Mouse (Mus musculus): ENCODE measurements around the gene Dnmt3l. TPM values are rescaled to one million over a fixed set of nuclear protein-coding genes. Genes with fewer than 3 reads are reported as not detected.

The Dnmt3l gene
- not detected in 2 replicates for polyA plus RNA-seq (2016; fragmentation: Nextera tagmentation; extraction: Ambion mirVana)

DNA sequence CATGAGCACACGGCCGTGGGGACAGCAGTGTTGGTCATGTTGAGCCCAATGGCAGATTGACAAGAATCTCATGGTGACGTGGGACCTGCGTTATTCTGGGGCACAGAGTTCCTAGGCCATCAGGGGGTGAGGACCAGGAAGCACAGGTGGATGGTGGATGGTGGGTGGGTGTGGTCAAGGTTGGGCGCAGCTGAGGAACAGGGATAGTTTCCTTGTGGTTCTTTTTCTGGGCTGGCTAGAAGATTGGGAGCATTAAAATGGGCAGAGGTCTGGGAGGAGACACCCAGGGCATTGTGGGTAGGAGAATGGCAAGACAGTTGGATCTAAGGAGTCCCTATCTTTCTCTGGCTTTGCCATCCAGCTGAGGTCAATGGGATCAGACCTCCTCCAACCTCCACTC, at the start of gene Dnmt3l:
Gene Dnmt3l (plus strand): TSS at position 301 of the 400 bp plus-strand sequence.
- no peak for ATAC-seq (ENCODE audit: insufficient number of reproducible peaks, insufficient read depth, low FRiP score, low TSS enrichment, low read depth)
- no peak within 1 kb of the TSS for H3K9ac ChIP-seq (replicated peaks)
- 89% methylated on average over 5 of the region's 5 CpGs for WGBS

DNA sequence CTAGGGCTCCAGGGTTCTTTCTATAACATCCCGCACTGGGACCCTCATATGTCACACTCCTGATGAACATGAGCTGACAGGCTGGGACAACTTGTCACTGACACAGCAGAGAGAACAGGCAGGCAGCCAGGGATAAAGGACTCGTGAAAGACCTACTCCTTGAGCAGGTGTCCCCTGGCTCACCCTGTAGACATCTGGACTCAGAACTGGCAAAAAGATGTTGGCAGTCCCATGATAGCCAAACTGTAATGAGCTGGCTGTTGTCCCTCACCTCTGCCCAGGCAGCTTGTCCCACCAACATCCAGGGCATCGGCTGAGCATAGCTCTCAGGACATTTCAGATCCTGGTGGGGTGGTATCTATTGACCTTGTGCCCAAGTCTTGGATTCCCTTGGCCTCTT, 46.1 kb upstream of the Dnmt3l start:
- 82% methylated on average over 3 of the region's 3 CpGs for WGBS
- H3K4me3 ChIP-seq (replicated peaks), result no peak overlapping the region
- H3K36me3 ChIP-seq, result peaks cover 99% of the 10 kb centered on the region
- ATAC-seq (ENCODE audit: insufficient number of reproducible peaks, insufficient read depth, low FRiP score, low TSS enrichment, low read depth), result no peak
- no peaks in the 10 kb centered on the region for H3K9me3 ChIP-seq
- no peaks in the 10 kb centered on the region for H3K4me1 ChIP-seq (replicated peaks)
- H3K27me3 ChIP-seq, result no peaks in the 10 kb centered on the region
- H3K4me2 ChIP-seq, result no peak overlapping the region
- H3K27ac ChIP-seq, result no peak overlapping the region
- no peak overlapping the region for H3K9ac ChIP-seq (replicated peaks)

More for the DNA sequence above, at the start of gene Dnmt3l:
- Histone ChIP-seq H3K4me3 (replicated peaks) (no peak within 1 kb of the TSS), H3K9me3 (no peaks in the 10 kb centered on the region), H3K36me3 (no peaks in the 10 kb centered on the region), H3K27me3 (peaks cover 12% of the 10 kb centered on the region; the same call in 1 of the 2 replicates), H3K4me1 (replicated peaks) (peaks cover 19% of the 10 kb centered on the region; the same call in 1 of the 2 replicates), H3K4me2 (no peak within 1 kb of the TSS), H3K27ac (no peak within 1 kb of the TSS)

DNA sequence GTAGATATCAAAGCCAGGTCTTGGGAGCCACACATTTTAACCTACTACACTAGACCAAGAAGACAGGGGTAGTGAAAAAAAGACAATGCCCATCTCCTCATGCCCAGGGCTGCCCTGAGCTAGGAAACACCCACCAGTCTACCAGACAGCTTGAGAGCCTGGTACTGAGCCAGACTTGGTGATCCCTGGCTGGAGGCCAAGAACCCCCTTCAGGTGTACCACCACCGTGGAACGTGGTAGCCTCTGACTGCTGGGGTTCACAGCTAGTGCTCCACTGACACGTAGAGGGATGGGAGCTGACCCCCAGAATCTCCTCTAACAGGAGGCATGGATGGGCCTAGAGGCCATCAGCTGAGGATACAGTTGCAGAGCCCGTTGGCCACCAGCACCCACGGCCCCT, 41.5 kb upstream of the Dnmt3l start:
- H3K9me3 ChIP-seq, result no peaks in the 10 kb centered on the region
- no peak overlapping the region for H3K4me2 ChIP-seq
- H3K27ac ChIP-seq, result no peak overlapping the region
- no peak overlapping the region for H3K4me3 ChIP-seq (replicated peaks)
- no peak for ATAC-seq (ENCODE audit: insufficient number of reproducible peaks, insufficient read depth, low FRiP score, low TSS enrichment, low read depth)
- H3K9ac ChIP-seq (replicated peaks), result no peak overlapping the region
- H3K4me1 ChIP-seq (replicated peaks), result no peaks in the 10 kb centered on the region
- peaks cover 96% of the 10 kb centered on the region for H3K36me3 ChIP-seq
- no peaks in the 10 kb centered on the region for H3K27me3 ChIP-seq
- WGBS, result 93% methylated on average over 5 of the region's 5 CpGs

DNA sequence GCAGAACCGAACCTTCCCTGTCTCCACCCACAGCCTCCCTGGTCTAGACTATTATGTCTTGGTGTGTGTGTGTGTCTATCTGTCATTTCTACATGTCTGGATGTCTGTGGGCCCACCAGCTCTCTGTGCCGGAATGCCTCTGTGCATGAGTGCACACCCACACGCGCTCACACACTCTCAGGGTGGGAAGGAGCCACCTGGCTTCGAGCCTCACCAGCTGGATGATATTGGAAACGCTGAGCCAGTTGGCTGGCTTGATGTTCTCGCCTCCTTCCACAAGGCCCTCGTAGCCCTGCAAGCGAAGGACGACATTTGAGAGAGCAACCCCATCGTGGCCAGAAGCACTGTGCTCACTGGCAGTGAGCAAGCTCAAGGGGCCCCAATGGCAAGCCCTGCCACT, 40.0 kb upstream of the Dnmt3l start:
- WGBS, result 94% methylated on average over 11 of the region's 11 CpGs

DNA sequence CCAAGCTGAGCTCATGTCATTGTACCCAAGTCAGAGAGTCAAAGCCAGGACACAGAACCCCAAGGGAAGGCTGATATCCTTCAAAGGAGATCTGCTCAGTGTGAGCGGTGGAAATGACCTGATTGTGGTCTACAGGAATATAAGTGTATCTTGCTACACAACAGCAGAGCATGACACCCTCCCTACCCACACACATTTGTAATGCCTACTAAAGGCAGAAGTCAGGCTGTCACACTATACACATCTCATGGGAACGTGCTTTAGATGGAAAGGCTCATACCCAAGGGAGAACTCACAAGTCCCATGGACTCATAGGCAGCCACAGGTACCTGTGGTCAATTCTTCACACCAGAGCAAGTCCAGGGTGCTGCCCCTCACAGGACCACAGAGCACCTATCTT, 39.4 kb upstream of the Dnmt3l start:
- 92% methylated on average over 2 of the region's 2 CpGs for WGBS
- no peak for ATAC-seq (ENCODE audit: insufficient number of reproducible peaks, insufficient read depth, low FRiP score, low TSS enrichment, low read depth)
- peaks cover 18% of the 10 kb centered on the region for H3K4me1 ChIP-seq (replicated peaks)
- H3K27me3 ChIP-seq, result no peaks in the 10 kb centered on the region
- peaks cover 80% of the 10 kb centered on the region for H3K36me3 ChIP-seq
- H3K9ac ChIP-seq (replicated peaks), result no peak overlapping the region
- no peaks in the 10 kb centered on the region for H3K9me3 ChIP-seq
- H3K4me3 ChIP-seq (replicated peaks), result no peak overlapping the region
- no peak overlapping the region for H3K27ac ChIP-seq
- H3K4me2 ChIP-seq, result no peak overlapping the region

More for the DNA sequence above, 40.0 kb upstream of the Dnmt3l start:
- no peak overlapping the region for H3K9ac ChIP-seq (replicated peaks)
- H3K4me3 ChIP-seq (replicated peaks), result no peak overlapping the region
- H3K9me3 ChIP-seq, result no peaks in the 10 kb centered on the region
- H3K4me1 ChIP-seq (replicated peaks), result peaks cover 13% of the 10 kb centered on the region
- no peak overlapping the region for H3K27ac ChIP-seq
- H3K36me3 ChIP-seq, result peaks cover 85% of the 10 kb centered on the region
- no peak for ATAC-seq (ENCODE audit: insufficient number of reproducible peaks, insufficient read depth, low FRiP score, low TSS enrichment, low read depth)
- H3K27me3 ChIP-seq, result no peaks in the 10 kb centered on the region
- H3K4me2 ChIP-seq, result no peak overlapping the region

DNA sequence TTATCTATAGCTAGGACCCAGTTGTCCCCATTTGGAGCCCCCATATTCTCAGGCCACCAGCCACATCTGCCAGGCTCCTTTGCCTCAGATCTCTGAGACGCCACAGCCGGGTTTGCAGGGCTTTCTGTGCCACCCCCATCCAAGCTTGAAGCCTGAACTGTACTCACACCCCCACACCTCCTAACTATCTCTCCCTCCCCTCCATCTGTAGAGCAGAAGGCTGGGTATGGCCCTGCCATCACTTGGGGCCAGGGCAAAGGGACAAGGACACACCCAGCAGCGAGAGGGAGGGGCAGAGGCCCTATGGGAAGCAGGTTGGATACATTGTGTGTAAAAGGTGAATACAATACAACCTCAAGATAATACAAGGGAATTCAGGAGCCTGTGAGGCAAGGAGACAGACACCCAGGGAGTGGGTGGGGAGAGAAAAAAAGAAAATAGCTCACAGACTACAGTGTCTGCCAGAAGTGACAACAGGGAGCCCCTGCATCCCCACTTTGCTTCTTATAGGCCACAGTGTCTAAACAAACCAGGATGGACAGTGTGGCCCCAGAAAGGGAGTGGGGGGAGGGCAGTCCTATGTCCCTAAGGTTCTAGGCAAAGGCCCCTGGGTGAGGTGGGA, 37.2 kb upstream of the Dnmt3l start:
- H3K36me3 ChIP-seq, result peaks cover 57% of the 10 kb centered on the region

DNA sequence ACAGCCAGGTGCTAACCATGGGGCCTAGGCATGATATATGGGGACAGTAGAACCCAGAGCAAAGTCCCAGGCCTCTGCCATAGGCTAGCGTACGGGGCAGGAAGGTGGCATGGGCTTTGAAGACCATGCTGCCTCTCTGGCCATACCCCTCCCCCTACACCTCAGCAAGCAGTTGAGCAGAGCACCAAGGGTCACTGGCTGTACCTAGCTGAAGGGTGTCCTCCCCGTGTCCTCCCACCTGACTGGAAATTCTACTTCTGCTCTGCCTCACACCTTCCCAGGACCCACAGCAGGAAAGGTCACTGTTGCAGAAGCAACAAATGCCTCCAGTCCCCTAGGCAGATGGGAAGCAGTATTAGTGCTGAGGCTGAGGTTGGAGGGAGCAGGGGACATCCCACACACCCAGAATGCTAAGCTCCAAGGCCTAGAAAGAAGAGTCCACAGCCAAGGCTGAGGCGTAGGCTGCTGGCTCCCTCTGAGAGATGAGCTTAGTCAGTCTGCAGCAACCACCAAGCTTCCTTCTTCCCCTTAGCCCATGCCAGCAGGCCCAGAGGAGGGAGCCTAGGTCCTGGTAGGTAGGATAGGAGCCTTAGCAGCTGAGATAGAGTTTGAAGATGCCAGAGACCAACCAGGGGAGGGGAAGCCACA, 35.8 kb upstream of the Dnmt3l start:
- peaks cover 44% of the 10 kb centered on the region for H3K36me3 ChIP-seq
- H3K4me3 ChIP-seq (replicated peaks), result no peak overlapping the region
- no peak for ATAC-seq (ENCODE audit: insufficient number of reproducible peaks, insufficient read depth, low FRiP score, low TSS enrichment, low read depth)
- WGBS, result 83% methylated on average over 4 of the region's 4 CpGs
- H3K9me3 ChIP-seq, result no peaks in the 10 kb centered on the region
- H3K27ac ChIP-seq, result no peak overlapping the region
- H3K9ac ChIP-seq (replicated peaks), result no peak overlapping the region
- peaks cover 37% of the 10 kb centered on the region for H3K4me1 ChIP-seq (replicated peaks)
- H3K4me2 ChIP-seq, result peak overlapping the region; percentile 88
- no peaks in the 10 kb centered on the region for H3K27me3 ChIP-seq

More for the DNA sequence above, 37.2 kb upstream of the Dnmt3l start:
- H3K4me1 ChIP-seq (replicated peaks), result peaks cover 34% of the 10 kb centered on the region
- no peak overlapping the region for H3K27ac ChIP-seq
- H3K27me3 ChIP-seq, result no peaks in the 10 kb centered on the region
- no peak overlapping the region for H3K9ac ChIP-seq (replicated peaks)
- H3K4me3 ChIP-seq (replicated peaks), result no peak overlapping the region
- ATAC-seq (ENCODE audit: insufficient number of reproducible peaks, insufficient read depth, low FRiP score, low TSS enrichment, low read depth), result no peak
- no peak overlapping the region for H3K4me2 ChIP-seq
- H3K9me3 ChIP-seq, result no peaks in the 10 kb centered on the region
- WGBS, result 88% methylated on average over 3 of the region's 3 CpGs

DNA sequence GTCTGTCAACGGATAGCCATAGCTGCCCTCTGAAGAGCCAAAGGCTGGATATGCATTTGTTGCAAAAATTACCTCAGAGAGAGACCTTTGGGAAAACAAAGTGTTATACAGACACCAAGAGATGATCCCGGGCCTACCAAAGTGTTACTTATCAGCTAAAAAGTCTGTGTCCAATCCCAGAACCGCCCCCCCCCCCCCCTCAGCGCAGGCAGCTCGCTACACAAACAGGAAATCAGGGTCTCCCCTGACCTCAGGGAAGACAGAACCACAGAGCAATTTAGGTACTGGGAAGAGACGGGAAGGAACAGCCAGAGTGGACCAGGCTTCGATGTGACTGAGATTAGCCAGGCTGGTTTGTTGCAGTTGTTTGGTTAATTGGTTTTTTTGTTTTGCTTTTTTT, 34.5 kb upstream of the Dnmt3l start:
- H3K4me1 ChIP-seq (replicated peaks), result peaks cover 37% of the 10 kb centered on the region
- H3K27ac ChIP-seq, result no peak overlapping the region
- H3K9ac ChIP-seq (replicated peaks), result 0 out of 2 replicates have a peak overlapping the region, but pooled peaks have one; percentile 27
- no peak for ATAC-seq (ENCODE audit: insufficient number of reproducible peaks, insufficient read depth, low FRiP score, low TSS enrichment, low read depth)
- 34% methylated on average over 7 of the region's 7 CpGs for WGBS
- H3K36me3 ChIP-seq, result peaks cover 31% of the 10 kb centered on the region
- no peaks in the 10 kb centered on the region for H3K27me3 ChIP-seq
- H3K4me2 ChIP-seq, result peak overlapping the region; percentile 88
- peak overlapping the region; percentile 11; the same call in 1 of the 2 replicates for H3K4me3 ChIP-seq (replicated peaks)
- H3K9me3 ChIP-seq, result no peaks in the 10 kb centered on the region

DNA sequence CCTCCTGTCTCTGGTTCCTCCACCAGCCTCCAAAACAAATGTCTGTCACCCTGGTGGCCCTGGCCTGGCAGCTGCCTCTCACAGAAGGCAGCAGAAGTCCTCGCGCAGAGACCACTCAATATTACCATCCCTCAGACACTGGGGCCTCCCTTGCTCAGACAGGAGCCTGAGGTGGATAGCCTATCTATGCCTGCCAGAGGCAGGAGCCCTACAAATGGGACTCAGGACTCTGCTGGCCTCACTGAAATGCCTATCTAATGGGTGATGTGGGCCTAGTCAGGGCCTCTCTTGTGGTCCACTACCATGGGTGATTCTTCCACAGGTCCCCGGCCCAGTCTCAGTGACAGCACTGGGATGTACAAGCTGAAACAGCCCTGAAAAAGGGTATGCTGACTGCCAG, 33.6 kb upstream of the Dnmt3l start:
- Histone ChIP-seq H3K27ac (peak overlapping the region; percentile 98; the same call in 1 of the 2 replicates), H3K4me2 (peak overlapping the region; percentile 88), H3K36me3 (peaks cover 22% of the 10 kb centered on the region; the same call in 1 of the 2 replicates), H3K9me3 (no peaks in the 10 kb centered on the region), H3K4me3 (replicated peaks) (peak overlapping the region; percentile 78), H3K9ac (replicated peaks) (peak overlapping the region; percentile 85), H3K4me1 (replicated peaks) (peaks cover 37% of the 10 kb centered on the region), H3K27me3 (no peaks in the 10 kb centered on the region)
- WGBS, result 74% methylated on average over 3 of the region's 3 CpGs
- no peak for ATAC-seq (ENCODE audit: insufficient number of reproducible peaks, insufficient read depth, low FRiP score, low TSS enrichment, low read depth)

DNA sequence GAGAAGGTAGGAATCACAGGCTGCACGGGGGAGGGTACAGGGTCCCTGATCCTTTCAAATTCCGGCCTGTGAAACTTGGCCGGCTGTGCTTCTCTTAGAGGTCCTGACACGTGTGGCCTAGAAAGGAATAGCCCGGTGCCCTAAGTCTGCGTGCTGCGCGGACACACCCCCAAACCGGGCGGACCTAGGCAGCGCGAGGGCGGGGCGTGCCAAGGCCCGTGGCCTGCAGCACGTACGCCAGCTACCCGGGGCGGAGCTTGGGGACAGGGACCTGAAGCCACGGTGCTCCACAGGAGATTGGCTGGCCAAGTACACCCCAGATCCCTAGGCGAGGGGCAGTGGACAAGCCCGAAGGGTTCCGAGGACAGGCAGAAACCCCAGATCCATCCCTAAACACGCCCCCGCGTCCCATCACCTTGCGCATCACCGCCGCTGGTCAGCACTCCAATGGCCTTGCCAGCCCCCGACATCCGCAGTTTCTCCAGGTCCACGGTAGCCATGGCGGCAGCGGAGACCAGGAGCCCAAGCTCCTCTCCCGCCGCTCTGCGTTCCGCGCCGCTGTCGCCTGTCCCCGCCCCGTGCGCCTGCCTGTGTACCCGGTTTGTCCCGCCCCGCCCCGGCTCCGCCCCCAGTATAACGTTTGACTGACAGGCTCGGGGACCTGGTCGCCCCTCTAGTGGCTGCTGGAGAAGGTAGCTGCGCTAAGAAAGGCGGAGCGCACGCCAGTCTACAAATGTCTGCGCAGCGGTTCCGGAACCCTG, 32.4 kb upstream of the Dnmt3l start:
- Histone ChIP-seq H3K9ac (replicated peaks) (peak overlapping the region; percentile 85), H3K9me3 (no peaks in the 10 kb centered on the region; the same call in 1 of the 2 replicates), H3K27ac (peak overlapping the region; percentile 98), H3K4me3 (replicated peaks) (peak overlapping the region; percentile 78), H3K4me1 (replicated peaks) (peaks cover 37% of the 10 kb centered on the region), H3K36me3 (peaks cover 13% of the 10 kb centered on the region; the same call in 1 of the 2 replicates), H3K27me3 (no peaks in the 10 kb centered on the region), H3K4me2 (peak overlapping the region; percentile 88)
- peak; percentile 94 for ATAC-seq (ENCODE audit: insufficient number of reproducible peaks, insufficient read depth, low FRiP score, low TSS enrichment, low read depth)
- under 1% methylated on average over 59 of the region's 59 CpGs for WGBS

DNA sequence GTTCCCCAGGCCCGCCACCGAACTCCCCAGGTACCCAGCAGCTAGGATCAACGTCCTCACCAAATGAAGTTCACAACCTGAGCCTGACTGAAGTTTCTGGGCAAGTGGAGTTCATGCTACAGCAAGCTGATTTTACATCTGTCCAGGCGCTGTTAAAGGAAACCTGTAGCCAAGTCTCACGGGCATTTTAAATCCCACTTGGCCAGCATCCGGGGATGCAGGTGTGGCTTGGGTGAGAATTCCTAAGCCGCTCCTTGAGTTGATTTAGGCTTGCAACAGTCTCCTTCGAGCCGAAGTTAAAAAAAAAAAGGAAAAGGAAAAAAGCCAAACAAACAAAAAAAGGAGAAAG, 31.8 kb upstream of the Dnmt3l start, which contains the start of gene Pfkl:
Gene Pfkl (minus strand): TSS at position 139 of the 349 bp plus-strand sequence.
- Histone ChIP-seq H3K36me3 (peaks cover 7% of the 10 kb centered on the region; the same call in 1 of the 2 replicates), H3K27ac (peak within 1 kb of the TSS; percentile 98), H3K27me3 (no peaks in the 10 kb centered on the region), H3K4me1 (replicated peaks) (peaks cover 37% of the 10 kb centered on the region), H3K9me3 (peaks cover 6% of the 10 kb centered on the region; the same call in 1 of the 2 replicates), H3K9ac (replicated peaks) (peak within 1 kb of the TSS; percentile 85), H3K4me2 (peak within 1 kb of the TSS; percentile 88), H3K4me3 (replicated peaks) (peak within 1 kb of the TSS; percentile 78)
- 0% methylated on average over 9 of the region's 9 CpGs for WGBS
- no peak; the same call in 1 of the 2 replicates for ATAC-seq (ENCODE audit: insufficient number of reproducible peaks, insufficient read depth, low FRiP score, low TSS enrichment, low read depth)
